9 mouse cellular contexts compared by ENCODE assay signal in the genomic region with DNA sequence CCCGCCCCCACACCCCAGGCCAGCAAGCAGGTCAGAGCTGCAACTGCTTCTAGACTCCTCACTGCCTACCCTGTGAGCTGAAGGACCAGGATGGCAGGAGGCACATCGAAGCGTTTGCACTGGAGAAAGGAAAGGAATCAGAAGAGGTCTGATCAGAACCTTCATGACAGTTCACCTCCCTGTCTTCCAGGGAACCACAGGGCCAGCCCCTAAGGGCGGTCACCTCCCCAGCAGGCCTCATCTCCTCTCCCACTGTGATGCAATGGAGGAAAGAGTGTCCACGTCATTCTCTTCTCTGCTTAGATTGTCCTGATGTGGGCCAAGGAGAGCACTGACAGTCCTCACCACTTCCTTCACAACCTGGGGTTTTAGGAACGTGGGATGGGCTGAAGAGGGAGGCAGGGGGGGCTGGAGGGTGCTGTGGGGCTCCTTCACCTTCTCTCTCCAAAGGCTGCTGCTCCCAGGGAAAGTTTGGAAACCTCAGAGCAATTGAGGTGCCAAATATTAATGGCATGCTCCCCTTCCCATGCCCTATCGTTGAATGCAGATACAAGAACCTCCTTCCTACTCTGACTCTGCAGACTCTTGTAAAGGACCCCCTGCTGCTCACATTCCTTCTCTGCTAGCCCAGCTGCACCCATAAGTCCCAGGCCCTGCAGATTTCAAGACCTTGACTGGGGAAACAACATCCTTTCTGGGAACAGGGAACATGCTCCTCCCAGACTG. TPM values are rescaled to one million over a fixed set of nuclear protein-coding genes. Genes with fewer than 3 reads are reported as not detected.
A peak's percentile ranks its signal among the peaks of the same experiment; 100 is the strongest.
DNase-seq lines count a peak whose midpoint lies in the region; ATAC-seq lines count a peak whose summit lies in the region.
"Had no signal": no experiment of that assay in that cellular context is flagged by ENCODE, and none has a peak within 500 bp of the region (broad histone marks: within the 10 kb centered on the region; RNA-seq: fewer than 3 reads in every experiment).

No protein-coding gene starts in this region.

- H3K9ac ChIP-seq in kidney, embryonic 16.5 days (replicated peaks; ENCODE audit: low read length) = no peak overlapping the region
- no peak overlapping the region for H3K9ac ChIP-seq in lung, embryonic 15.5 days

- no peaks in the 10 kb centered on the region for H3K9me3 ChIP-seq in kidney, embryonic 16.5 days (ENCODE audit: low read length)
- H3K9me3 ChIP-seq in lung, embryonic 15.5 days = no peaks in the 10 kb centered on the region

- no peak overlapping the region for H3K4me3 ChIP-seq in kidney, embryonic 16.5 days (ENCODE audit: low read length)
- H3K4me3 ChIP-seq in lung, embryonic 15.5 days = no peak overlapping the region

- H3K4me1 ChIP-seq in kidney, embryonic 16.5 days (ENCODE audit: insufficient read depth, low read length) = no peaks in the 10 kb centered on the region
- H3K4me1 ChIP-seq in lung, embryonic 15.5 days = peaks cover 5% of the 10 kb centered on the region; the same call in 1 of the 2 replicates

- 72% methylated on average over 7 of the region's 7 CpGs for WGBS in kidney, embryonic 16.5 days
- WGBS in lung, embryonic 15.5 days = 67% methylated on average over 7 of the region's 7 CpGs

- no peak overlapping the region for H3K4me2 ChIP-seq in kidney, embryonic 16.5 days (replicated peaks; ENCODE audit: low read depth, low read length)
- no peak overlapping the region for H3K4me2 ChIP-seq in lung, embryonic 15.5 days

- H3K27ac ChIP-seq in kidney, embryonic 16.5 days (ENCODE audit: low read length) = peak overlapping the region; percentile 66; the same call in 1 of the 2 replicates
- peak overlapping the region; percentile 27; the same call in 1 of the 2 replicates for H3K27ac ChIP-seq in lung, embryonic 15.5 days

- 0 out of 2 replicates have a peak, but pooled peaks have one; percentile 23 for ATAC-seq in kidney, embryonic 16.5 days (ENCODE audit: low FRiP score, low TSS enrichment)
- ATAC-seq in granulocyte monocyte progenitor cell, adult 5-6 weeks (replicated peaks; ENCODE audit: poor library complexity, severe bottlenecking) = peak; percentile 67
- peak; percentile 28; the same call in 1 of the 2 replicates for ATAC-seq in lung, embryonic 15.5 days (ENCODE audit: borderline replicate concordance, extremely low read depth, low FRiP score, low TSS enrichment)
- no peak for ATAC-seq in erythroid progenitor cell, adult 5-6 weeks (replicated peaks; ENCODE audit: low FRiP score, poor library complexity, severe bottlenecking)

- no peak for DNase-seq in kidney, adult 18-20 months
- peak; percentile 51 for DNase-seq in thymus, postnatal 0 days (ENCODE audit: low spot score)
- no peak for DNase-seq in gastrocnemius, postnatal 4 days (ENCODE audit: low spot score in 2 of 2)
- no peak for DNase-seq in ovary, postnatal 14 days (ENCODE audit: low spot score)
- DNase-seq: kidney, postnatal 25 days had no signal

- H3K36me3 ChIP-seq in kidney, embryonic 16.5 days (ENCODE audit: insufficient read depth, low read length) = no peaks in the 10 kb centered on the region
- no peaks in the 10 kb centered on the region for H3K36me3 ChIP-seq in lung, embryonic 15.5 days

- H3K27me3 ChIP-seq in kidney, embryonic 16.5 days (ENCODE audit: insufficient read depth, low read length) = no peaks in the 10 kb centered on the region
- H3K27me3 ChIP-seq in lung, embryonic 15.5 days = no peaks in the 10 kb centered on the region

RNA-seq across cellular contexts. Expression of gene Kcnip1, which starts 17.3 kb away (rescaled TPM):
- 1.1 and 1.3 TPM in 2 replicates for polyA plus RNA-seq in kidney, embryonic 16.5 days (2015; fragmentation: Nextera tagmentation; extraction: Ambion mirVana)
- not detected in 2 replicates for total RNA-seq in granulocyte monocyte progenitor cell, adult 5-6 weeks (2014; fragmentation: Nextera tagmentation)
- not detected in 2 replicates for total RNA-seq in granulocyte monocyte progenitor cell, adult 5-6 weeks (2017)
- 0.57 and 0.70 TPM in 2 replicates for polyA plus RNA-seq in lung, embryonic 15.5 days (2015; fragmentation: Nextera tagmentation; extraction: Ambion mirVana)
- polyA plus RNA-seq in thymus, postnatal 0 days (2015; fragmentation: Nextera tagmentation; extraction: Ambion mirVana) = 0.14 and 0.22 TPM in 2 replicates
- under 1 TPM; 0.21 to 0.47 TPM for total RNA-seq in gastrocnemius, postnatal 4 days (2021)
- not detected in 2 replicates for total RNA-seq in erythroid progenitor cell, adult 5-6 weeks (2015; ENCODE audit: low replicate concordance)
- total RNA-seq in erythroid progenitor cell, adult 5-6 weeks (2017; ENCODE audit: low replicate concordance) = not detected in 2 replicates

RNA-seq across cellular contexts. Expression of gene Lcp2, which starts 36.4 kb away (rescaled TPM):
- 2.5 TPM in 2 replicates for polyA plus RNA-seq in kidney, embryonic 16.5 days (2015; fragmentation: Nextera tagmentation; extraction: Ambion mirVana)
- 43.5 and 55.4 TPM in 2 replicates for total RNA-seq in granulocyte monocyte progenitor cell, adult 5-6 weeks (2014; fragmentation: Nextera tagmentation)
- total RNA-seq in granulocyte monocyte progenitor cell, adult 5-6 weeks (2017) = 22.0 and 34.6 TPM in 2 replicates
- 2.5 and 5.3 TPM in 2 replicates for polyA plus RNA-seq in lung, embryonic 15.5 days (2015; fragmentation: Nextera tagmentation; extraction: Ambion mirVana)
- polyA plus RNA-seq in thymus, postnatal 0 days (2015; fragmentation: Nextera tagmentation; extraction: Ambion mirVana) = 134 and 135 TPM in 2 replicates
- total RNA-seq in gastrocnemius, postnatal 4 days (2021) = 1 to 10 TPM; 3.3 to 3.4 TPM
- 40.0 and 41.9 TPM in 2 replicates for total RNA-seq in erythroid progenitor cell, adult 5-6 weeks (2015; ENCODE audit: low replicate concordance)
- total RNA-seq in erythroid progenitor cell, adult 5-6 weeks (2017; ENCODE audit: low replicate concordance) = 8.9 and 16.0 TPM in 2 replicates

RNA-seq across cellular contexts. Expression of gene Kcnmb1, which starts 47.5 kb away (rescaled TPM):
- polyA plus RNA-seq in kidney, embryonic 16.5 days (2015; fragmentation: Nextera tagmentation; extraction: Ambion mirVana) = 0.72 and 0.76 TPM in 2 replicates
- not detected in 2 replicates for total RNA-seq in granulocyte monocyte progenitor cell, adult 5-6 weeks (2014; fragmentation: Nextera tagmentation)
- not detected in 2 replicates for total RNA-seq in granulocyte monocyte progenitor cell, adult 5-6 weeks (2017)
- polyA plus RNA-seq in lung, embryonic 15.5 days (2015; fragmentation: Nextera tagmentation; extraction: Ambion mirVana) = 1.5 TPM in 2 replicates
- polyA plus RNA-seq in thymus, postnatal 0 days (2015; fragmentation: Nextera tagmentation; extraction: Ambion mirVana) = 0.23 and 0.34 TPM in 2 replicates
- under 1 TPM; 0.10 to 0.20 TPM for total RNA-seq in gastrocnemius, postnatal 4 days (2021)
- total RNA-seq in erythroid progenitor cell, adult 5-6 weeks (2015; ENCODE audit: low replicate concordance) = not detected in 2 replicates
- not detected in 2 replicates for total RNA-seq in erythroid progenitor cell, adult 5-6 weeks (2017; ENCODE audit: low replicate concordance)
